Mouse (Mus musculus) limb, embryonic 13.5 days (tissue): ENCODE measurements at regions not wholly inside any gene's neighbourhood (a gene's known extent, or its start where the extent isn't known, plus 50 kb on each side); places are given as distances from the start of the nearest gene placed in this dataset.

Experiments used
- ATAC-seq: fragments of 200-750 bp; cut with Nextera tagmentation; 2 replicates; pipeline ENCODE4 v1.8.0; 2017; ENCODE audit warnings: low read depth, moderate number of reproducible peaks, moderate TSS enrichment; ENCODE audit not compliant: low FRiP score
- H3K27ac ChIP-seq: fragments of 300-500 bp; sonication (generic); 2 replicates; pipeline ENCODE4 v1.5.1; 2015; ENCODE audit warnings: inconsistent platforms, mild to moderate bottlenecking, moderate library complexity
- H3K27me3 ChIP-seq: fragments of 300-500 bp; sonication (generic); 2 replicates; pipeline ENCODE4 v1.6.1; 2015; ENCODE audit warnings: mild to moderate bottlenecking, inconsistent platforms
- H3K36me3 ChIP-seq: fragments of 300-500 bp; sonication (generic); 2 replicates; pipeline ENCODE4 v1.6.1; 2015; ENCODE audit warnings: inconsistent platforms, mild to moderate bottlenecking, moderate library complexity
- H3K4me1 ChIP-seq: fragments of 300-500 bp; sonication (generic); 2 replicates; pipeline ENCODE4 v1.6.1; 2015; ENCODE audit warnings: inconsistent platforms
- H3K4me2 ChIP-seq: fragments of 300-500 bp; sonication (generic); replicated peaks from 2 replicates; pipeline ENCODE4 v1.6.1; 2015; ENCODE audit warnings: inconsistent platforms, mild to moderate bottlenecking, moderate library complexity
- H3K4me3 ChIP-seq: fragments of 300-500 bp; sonication (generic); 2 replicates; pipeline ENCODE4 v1.5.1; 2015; ENCODE audit warnings: moderate library complexity, mild to moderate bottlenecking, inconsistent platforms
- H3K9ac ChIP-seq: fragments of 300-500 bp; sonication (generic); 2 replicates; pipeline ENCODE4 v1.6.1; 2015; ENCODE audit warnings: mild to moderate bottlenecking, inconsistent platforms
- H3K9me3 ChIP-seq: fragments of 300-500 bp; sonication (generic); 2 replicates; pipeline ENCODE4 v1.6.1; 2016; ENCODE audit warnings: inconsistent platforms
- WGBS: fragments of 180-500 bp; shearing (Covaris S2); methylation state at CpG from one replicate; pipeline ENCODE4 v1.1.7; 2015; 5-methylcytosine and 5-hydroxymethylcytosine counted together

- Histone ChIP-seq H3K4me3 (no peak overlapping the region), H3K4me1 (peaks cover 13% of the 10 kb centered on the region), H3K9ac (no peak overlapping the region), H3K36me3 (no peaks in the 10 kb centered on the region), H3K4me2 (no peak overlapping the region), H3K9me3 (no peaks in the 10 kb centered on the region), H3K27me3 (peaks cover 22% of the 10 kb centered on the region), H3K27ac (no peak overlapping the region)
- 83% methylated on average over 11 of the region's 11 CpGs for WGBS
- ATAC-seq, result no peak
Observed at GRCm38 (mm10) chr2:172751364-172751763, 188.8 kb downstream of the Bmp7 start.

- Histone ChIP-seq H3K27ac (no peak overlapping the region), H3K4me2 (no peak overlapping the region), H3K4me3 (no peak overlapping the region), H3K4me1 (peaks cover 29% of the 10 kb centered on the region), H3K9ac (no peak overlapping the region), H3K36me3 (no peaks in the 10 kb centered on the region), H3K9me3 (no peaks in the 10 kb centered on the region), H3K27me3 (peaks cover 60% of the 10 kb centered on the region)
- 43% methylated on average over 15 of the region's 15 CpGs for WGBS
- no peak for ATAC-seq
Observed at GRCm38 (mm10) chr2:172755686-172756471, 184.2 kb downstream of the Bmp7 start.

DNA sequence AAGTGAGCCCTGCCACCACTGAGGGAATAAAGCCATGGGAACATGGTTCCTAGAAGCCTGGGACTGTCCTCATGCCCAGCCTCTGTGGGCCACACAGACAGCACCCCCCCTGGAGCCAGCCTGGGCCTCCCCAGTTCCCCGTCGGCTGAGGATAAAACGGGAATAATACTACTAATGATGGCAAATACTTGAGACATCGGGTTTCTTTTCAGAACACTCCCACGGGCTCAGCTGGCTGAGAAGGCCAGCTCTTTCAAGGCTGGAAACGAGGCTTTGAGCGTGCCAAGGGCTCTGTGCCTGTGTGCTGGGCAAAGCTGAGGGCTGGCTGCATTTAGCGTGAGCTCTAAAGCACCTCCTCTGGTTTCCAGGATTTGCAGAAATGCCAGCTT lies 183.7 kb downstream of the Bmp7 start:
- ATAC-seq, result no peak
- Histone ChIP-seq H3K27ac (no peak overlapping the region), H3K36me3 (no peaks in the 10 kb centered on the region), H3K9me3 (no peaks in the 10 kb centered on the region), H3K4me1 (peaks cover 29% of the 10 kb centered on the region), H3K27me3 (peaks cover 64% of the 10 kb centered on the region), H3K4me3 (no peak overlapping the region), H3K9ac (no peak overlapping the region), H3K4me2 (no peak overlapping the region)
- 17% methylated on average over 8 of the region's 8 CpGs for WGBS

DNA sequence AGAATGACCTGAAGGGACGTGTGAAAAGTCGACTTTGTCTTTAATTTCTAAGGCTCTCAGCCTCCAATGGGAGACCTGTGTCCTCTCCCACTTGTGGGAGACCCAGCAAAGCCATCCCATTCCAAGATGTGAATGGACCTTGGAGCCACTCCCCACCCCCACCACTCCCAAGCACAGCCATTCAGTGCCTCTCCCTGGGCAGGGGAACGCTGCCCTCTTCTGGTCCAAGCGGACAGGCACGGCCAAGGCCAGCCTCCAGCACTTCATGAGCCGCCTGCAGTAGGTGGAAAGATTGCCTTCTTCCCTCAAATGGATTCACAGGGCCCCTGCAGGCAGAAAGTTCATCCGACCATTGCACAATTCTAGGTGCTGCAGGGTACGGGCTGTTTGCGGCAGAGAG lies 181.6 kb downstream of the Bmp7 start:
- Histone ChIP-seq H3K4me2 (no peak overlapping the region), H3K27me3 (peaks cover 53% of the 10 kb centered on the region), H3K4me1 (peaks cover 29% of the 10 kb centered on the region), H3K4me3 (no peak overlapping the region), H3K27ac (no peak overlapping the region), H3K36me3 (no peaks in the 10 kb centered on the region), H3K9me3 (no peaks in the 10 kb centered on the region), H3K9ac (no peak overlapping the region)
- no peak for ATAC-seq
- WGBS, result 15% methylated on average over 9 of the region's 9 CpGs

DNA sequence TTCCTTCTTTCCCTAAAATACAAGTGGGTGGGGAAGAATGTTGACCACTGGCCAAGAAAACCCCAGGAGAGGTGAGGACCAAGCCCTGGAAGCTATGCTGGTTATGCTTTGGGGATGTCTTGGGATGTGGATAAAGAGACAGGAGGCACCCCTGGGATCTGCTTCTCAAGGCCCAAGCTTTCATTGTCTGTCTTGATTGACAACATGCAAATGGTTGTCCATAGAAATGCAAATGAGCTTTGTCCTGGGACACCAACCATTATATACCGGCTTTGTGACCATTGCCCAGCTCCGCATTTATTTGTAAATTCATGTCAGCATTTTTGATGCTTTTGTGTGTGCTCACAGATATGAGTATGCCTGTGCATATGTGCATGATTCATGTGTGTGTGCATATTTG lies 174.9 kb downstream of the Bmp7 start:
- H3K4me2 ChIP-seq, result no peak overlapping the region
- ATAC-seq, result no peak
- no peak overlapping the region for H3K27ac ChIP-seq
- no peak overlapping the region for H3K4me3 ChIP-seq
- no peak overlapping the region for H3K9ac ChIP-seq
- no peaks in the 10 kb centered on the region for H3K36me3 ChIP-seq
- 85% methylated on average over 2 of the region's 2 CpGs for WGBS
- no peaks in the 10 kb centered on the region for H3K9me3 ChIP-seq
- H3K4me1 ChIP-seq, result no peaks in the 10 kb centered on the region
- peaks cover 12% of the 10 kb centered on the region for H3K27me3 ChIP-seq

- no peak for ATAC-seq
- H3K4me3 ChIP-seq, result no peak overlapping the region
- H3K27ac ChIP-seq, result no peak overlapping the region
- H3K36me3 ChIP-seq, result no peaks in the 10 kb centered on the region
- H3K9ac ChIP-seq, result no peak overlapping the region
- no peaks in the 10 kb centered on the region for H3K9me3 ChIP-seq
- 66% methylated on average over 7 of the region's 7 CpGs for WGBS
- peaks cover 8% of the 10 kb centered on the region for H3K27me3 ChIP-seq
- H3K4me2 ChIP-seq, result no peak overlapping the region
- no peaks in the 10 kb centered on the region for H3K4me1 ChIP-seq
Observed at GRCm38 (mm10) chr2:172766403-172766802, 173.7 kb downstream of the Bmp7 start.

DNA sequence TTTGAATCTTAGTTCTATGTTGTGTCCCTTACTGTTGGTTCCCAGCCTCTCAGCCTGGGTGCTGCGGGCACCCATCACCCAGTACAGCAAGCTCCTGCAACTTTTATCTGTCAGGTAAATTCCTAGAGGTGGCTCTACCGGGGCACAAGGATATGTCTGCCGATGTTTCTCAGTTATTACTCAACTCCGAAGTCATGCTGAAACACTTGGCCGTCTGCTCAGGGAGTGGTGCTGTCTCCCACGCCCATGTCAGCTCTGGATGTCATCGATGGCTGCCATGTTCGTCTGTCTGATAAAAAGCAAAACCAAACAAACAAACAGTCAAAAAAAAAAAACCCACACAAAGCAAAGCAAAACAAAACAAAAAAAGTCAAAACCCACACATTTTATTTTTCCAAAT lies 171.4 kb downstream of the Bmp7 start:
- no peak overlapping the region for H3K27ac ChIP-seq
- H3K9ac ChIP-seq, result no peak overlapping the region
- no peaks in the 10 kb centered on the region for H3K36me3 ChIP-seq
- H3K9me3 ChIP-seq, result no peaks in the 10 kb centered on the region
- no peak overlapping the region for H3K4me2 ChIP-seq
- H3K27me3 ChIP-seq, result peaks cover 9% of the 10 kb centered on the region; the same call in 1 of the 2 replicates
- WGBS, result 86% methylated on average over 8 of the region's 8 CpGs
- H3K4me3 ChIP-seq, result no peak overlapping the region
- no peak for ATAC-seq
- no peaks in the 10 kb centered on the region for H3K4me1 ChIP-seq

DNA sequence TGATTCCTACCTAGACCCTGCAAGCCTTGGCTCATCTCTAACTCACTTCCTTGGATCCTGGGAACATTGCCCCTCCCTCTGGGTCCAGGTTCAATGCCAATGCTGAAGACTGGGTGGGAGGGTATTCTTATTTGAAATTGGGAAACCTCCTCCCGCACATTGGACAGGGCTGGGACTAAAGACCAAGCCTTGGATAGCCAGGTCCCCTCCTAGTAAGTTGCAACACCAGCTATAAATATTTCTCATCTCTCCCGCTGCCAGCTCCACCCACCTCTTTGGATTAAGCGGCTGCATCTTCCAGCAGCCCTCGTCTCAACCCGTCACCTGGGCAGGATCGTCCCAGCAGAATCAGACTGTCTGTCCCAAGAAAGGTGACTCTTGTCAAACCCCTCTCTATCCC lies 170.1 kb downstream of the Bmp7 start:
- no peaks in the 10 kb centered on the region for H3K36me3 ChIP-seq
- no peaks in the 10 kb centered on the region for H3K9me3 ChIP-seq
- H3K4me2 ChIP-seq, result no peak overlapping the region
- H3K4me1 ChIP-seq, result no peaks in the 10 kb centered on the region
- no peak overlapping the region for H3K4me3 ChIP-seq
- no peak overlapping the region for H3K27ac ChIP-seq
- peaks cover 14% of the 10 kb centered on the region; the same call in 1 of the 2 replicates for H3K27me3 ChIP-seq
- H3K9ac ChIP-seq, result no peak overlapping the region
- WGBS, result 79% methylated on average over 6 of the region's 6 CpGs
- no peak for ATAC-seq

DNA sequence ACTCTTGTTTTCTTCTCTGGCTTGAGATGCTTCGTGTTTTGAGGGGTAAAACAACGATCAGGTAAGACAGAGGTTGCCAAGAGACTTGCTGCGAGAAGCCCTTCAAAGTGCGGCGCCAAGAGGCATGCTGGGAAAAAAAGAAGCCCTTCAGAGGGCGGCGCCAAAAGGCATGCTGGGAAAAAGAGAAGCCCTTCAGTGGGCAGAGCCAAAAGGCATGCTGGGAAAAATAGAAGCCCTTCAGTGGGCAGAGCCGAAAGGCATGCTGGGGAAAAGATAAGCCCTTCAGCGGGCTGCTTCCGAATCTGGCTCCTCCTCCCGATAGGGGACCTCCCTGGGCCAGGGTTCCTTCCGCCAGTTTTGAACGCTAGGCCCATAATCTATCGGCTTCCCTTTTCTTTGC lies 169.5 kb downstream of the Bmp7 start:
- H3K9ac ChIP-seq, result no peak overlapping the region
- no peak overlapping the region for H3K27ac ChIP-seq
- WGBS, result 81% methylated on average over 14 of the region's 14 CpGs
- no peak overlapping the region for H3K4me2 ChIP-seq
- peaks cover 14% of the 10 kb centered on the region; the same call in 1 of the 2 replicates for H3K27me3 ChIP-seq
- no peak overlapping the region for H3K4me3 ChIP-seq
- no peaks in the 10 kb centered on the region for H3K9me3 ChIP-seq
- no peaks in the 10 kb centered on the region for H3K4me1 ChIP-seq
- no peaks in the 10 kb centered on the region for H3K36me3 ChIP-seq
- ATAC-seq, result no peak

DNA sequence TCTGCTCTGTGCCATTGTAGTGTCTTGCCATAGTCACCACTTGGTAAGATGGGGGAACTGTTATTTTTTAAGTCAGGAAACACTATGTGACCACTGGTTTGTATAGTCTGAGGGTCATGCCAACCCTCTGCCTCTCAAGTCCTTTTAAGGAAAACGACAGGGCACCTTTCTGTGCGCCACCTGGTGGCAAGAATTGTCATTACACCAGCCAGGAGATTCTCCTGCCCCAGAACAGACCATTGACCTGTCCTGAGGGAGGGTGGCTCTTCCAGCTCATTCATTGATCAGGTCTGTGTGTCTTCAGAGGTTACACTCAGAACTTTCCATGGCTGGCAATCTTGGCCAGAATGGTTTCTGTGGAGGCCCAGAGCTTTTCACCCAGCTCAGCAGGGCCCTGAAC lies 166.9 kb downstream of the Bmp7 start:
- Histone ChIP-seq H3K9me3 (0 out of 2 replicates have a peak, but pooled peaks cover 5% of the 10 kb centered on the region), H3K27me3 (peaks cover 14% of the 10 kb centered on the region; the same call in 1 of the 2 replicates), H3K27ac (no peak overlapping the region), H3K4me1 (no peaks in the 10 kb centered on the region), H3K9ac (no peak overlapping the region), H3K4me2 (no peak overlapping the region), H3K4me3 (no peak overlapping the region), H3K36me3 (no peaks in the 10 kb centered on the region)
- no peak for ATAC-seq
- 2% methylated on average over 2 of the region's 2 CpGs for WGBS

- ATAC-seq, result no peak
- H3K27me3 ChIP-seq, result peaks cover 21% of the 10 kb centered on the region
Observed at GRCm38 (mm10) chr2:172776485-172776884, 163.6 kb downstream of the Bmp7 start.

DNA sequence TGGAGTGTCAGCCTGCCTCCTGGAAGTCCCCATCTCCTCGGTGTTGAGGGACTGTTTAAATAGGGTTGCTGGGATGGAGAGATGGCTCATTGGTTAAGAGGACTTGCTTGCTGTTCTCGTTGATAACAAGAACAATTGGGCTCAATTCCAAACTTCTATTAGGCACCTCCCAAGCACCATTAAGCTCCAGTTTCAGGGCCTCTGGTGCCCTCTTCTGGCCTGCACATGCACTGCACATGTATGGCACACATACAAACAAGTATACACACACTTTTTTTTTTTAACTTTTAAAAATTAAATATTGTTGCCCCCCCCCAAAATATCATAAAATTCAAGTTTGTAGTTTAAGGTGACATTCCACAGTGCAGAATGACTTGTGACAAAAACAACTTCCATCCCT lies 162.3 kb downstream of the Bmp7 start:
- Histone ChIP-seq H3K4me2 (no peak overlapping the region), H3K27ac (no peak overlapping the region), H3K9ac (no peak overlapping the region), H3K4me1 (0 out of 2 replicates have a peak, but pooled peaks cover 3% of the 10 kb centered on the region), H3K36me3 (no peaks in the 10 kb centered on the region), H3K4me3 (no peak overlapping the region), H3K9me3 (0 out of 2 replicates have a peak, but pooled peaks cover 6% of the 10 kb centered on the region), H3K27me3 (peaks cover 20% of the 10 kb centered on the region)
- ATAC-seq, result no peak
- WGBS, result 73% methylated on average over 2 of the region's 2 CpGs

More at GRCm38 (mm10) chr2:172776485-172776884, 163.6 kb downstream of the Bmp7 start:
- WGBS, result 63% methylated on average over 12 of the region's 12 CpGs
- H3K27ac ChIP-seq, result no peak overlapping the region
- no peak overlapping the region for H3K9ac ChIP-seq
- no peak overlapping the region for H3K4me3 ChIP-seq
- H3K4me2 ChIP-seq, result no peak overlapping the region
- 0 out of 2 replicates have a peak, but pooled peaks cover 6% of the 10 kb centered on the region for H3K9me3 ChIP-seq
- H3K36me3 ChIP-seq, result no peaks in the 10 kb centered on the region
- H3K4me1 ChIP-seq, result 0 out of 2 replicates have a peak, but pooled peaks cover 3% of the 10 kb centered on the region

GRCm38 (mm10) chr2:172779096-172779495 lies 161.0 kb downstream of the Bmp7 start:
- 15% methylated on average over 5 of the region's 5 CpGs for WGBS
- Histone ChIP-seq H3K27ac (no peak overlapping the region), H3K4me3 (no peak overlapping the region), H3K27me3 (peaks cover 20% of the 10 kb centered on the region), H3K9ac (no peak overlapping the region), H3K9me3 (peaks cover 9% of the 10 kb centered on the region), H3K4me1 (0 out of 2 replicates have a peak, but pooled peaks cover 3% of the 10 kb centered on the region), H3K36me3 (no peaks in the 10 kb centered on the region), H3K4me2 (no peak overlapping the region)
- ATAC-seq, result no peak
